Mouse (Mus musculus) heart, postnatal 0 days (tissue): ENCODE measurements at regions not wholly inside any gene's neighbourhood (a gene's known extent, or its start where the extent isn't known, plus 50 kb on each side); places are given as distances from the start of the nearest gene placed in this dataset.

ENCODE experiments used
- ATAC-seq: fragments of 200-750 bp; cut with Nextera tagmentation; 2 replicates; pipeline ENCODE4 v1.8.0; 2017; ENCODE audit warnings: low read depth, moderate number of reproducible peaks, moderate library complexity; ENCODE audit not compliant: insufficient read depth
- DNase-seq: peaks from one replicate; pipeline ENCODE4 v3.0.0-alpha.2; 2016; ENCODE audit warnings: low spot score
- H3K27ac ChIP-seq: fragments of 300-500 bp; sonication (generic); 2 replicates; pipeline ENCODE4 v1.5.1; 2014; ENCODE audit warnings: low read depth, mild to moderate bottlenecking
- H3K27me3 ChIP-seq: fragments of 300-500 bp; sonication (generic); 2 replicates; pipeline ENCODE4 v1.6.1; 2014; ENCODE audit warnings: low read length, mixed read lengths; ENCODE audit not compliant: control insufficient read depth, insufficient read depth
- H3K36me3 ChIP-seq: fragments of 300-500 bp; sonication (generic); replicated peaks from 2 replicates; pipeline ENCODE4 v1.6.1; 2014; ENCODE audit warnings: low read length, mixed read lengths; ENCODE audit not compliant: control insufficient read depth, insufficient read depth
- H3K4me1 ChIP-seq: fragments of 300-500 bp; sonication (generic); 2 replicates; pipeline ENCODE4 v1.6.1; 2014; ENCODE audit warnings: antibody characterized with exemption; ENCODE audit not compliant: control insufficient read depth, insufficient read depth
- H3K4me2 ChIP-seq: fragments of 300-500 bp; sonication (generic); 2 replicates; pipeline ENCODE4 v1.6.1; 2014; ENCODE audit warnings: low read depth, mild to moderate bottlenecking, low read length, moderate library complexity
- H3K4me3 ChIP-seq: fragments of 300-500 bp; sonication (generic); 2 replicates; pipeline ENCODE4 v1.5.1; 2014; ENCODE audit warnings: low read depth, low read length
- H3K9ac ChIP-seq: fragments of 300-500 bp; sonication (generic); replicated peaks from 2 replicates; pipeline ENCODE4 v1.6.1; 2014; ENCODE audit warnings: low read depth, low read length, mixed read lengths
- H3K9me3 ChIP-seq: fragments of 300-500 bp; sonication (generic); replicated peaks from 2 replicates; pipeline ENCODE4 v1.6.1; 2016; ENCODE audit warnings: low read length; ENCODE audit not compliant: control insufficient read depth
- CTCF ChIP-seq: IDR thresholded peaks from 2 replicates; pipeline ENCODE4 v1.5.1; 2016; ENCODE audit warnings: antibody characterized with exemption, control low read depth, low read depth
- EP300 ChIP-seq: IDR thresholded peaks from 2 replicates; pipeline ENCODE4 v1.6.1; 2016; ENCODE audit warnings: antibody characterized with exemption, low read depth
- WGBS: fragments of 180-500 bp; shearing (Covaris S2); extraction: QIAGEN DNeasy Blood & Tissue Kit; methylation state at CpG from one replicate; pipeline ENCODE4 v1.1.7; 2014; 5-methylcytosine and 5-hydroxymethylcytosine counted together

DNA sequence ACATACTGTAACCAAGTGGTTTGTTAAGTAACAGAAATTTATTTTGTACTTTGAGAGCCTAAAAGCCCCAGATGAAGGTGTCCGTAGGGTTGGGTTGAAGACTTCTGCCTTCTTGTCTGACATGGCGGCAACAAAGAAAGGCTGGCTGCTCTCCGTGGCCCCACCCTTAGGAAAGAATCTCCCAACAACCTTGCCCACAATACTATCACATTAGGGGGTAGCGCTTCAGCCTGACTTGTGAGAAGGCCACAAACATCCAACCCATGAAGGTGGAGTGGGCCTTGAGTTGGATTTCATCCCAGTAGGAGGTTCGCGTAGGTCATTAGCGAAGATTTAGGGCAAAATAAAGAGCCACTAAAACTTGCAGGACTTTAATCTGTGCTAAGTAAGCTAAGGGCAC lies 54.0 kb upstream of the Foxo1 start:
- H3K4me2 ChIP-seq: no peak overlapping the region
- DNase-seq (no peak), ATAC-seq (no peak)
- no peaks in the 10 kb centered on the region for H3K36me3 ChIP-seq
- no peak overlapping the region for H3K27ac ChIP-seq
- H3K9me3 ChIP-seq: no peaks in the 10 kb centered on the region
- H3K9ac ChIP-seq: no peak overlapping the region
- H3K27me3 ChIP-seq: no peaks in the 10 kb centered on the region
- no peak for TF ChIP-seq EP300
- no peak for TF ChIP-seq CTCF
- peaks cover 7% of the 10 kb centered on the region; the same call in 1 of the 2 replicates for H3K4me1 ChIP-seq
- WGBS: 93% methylated on average over 7 of the region's 7 CpGs
- no peak overlapping the region for H3K4me3 ChIP-seq

DNA sequence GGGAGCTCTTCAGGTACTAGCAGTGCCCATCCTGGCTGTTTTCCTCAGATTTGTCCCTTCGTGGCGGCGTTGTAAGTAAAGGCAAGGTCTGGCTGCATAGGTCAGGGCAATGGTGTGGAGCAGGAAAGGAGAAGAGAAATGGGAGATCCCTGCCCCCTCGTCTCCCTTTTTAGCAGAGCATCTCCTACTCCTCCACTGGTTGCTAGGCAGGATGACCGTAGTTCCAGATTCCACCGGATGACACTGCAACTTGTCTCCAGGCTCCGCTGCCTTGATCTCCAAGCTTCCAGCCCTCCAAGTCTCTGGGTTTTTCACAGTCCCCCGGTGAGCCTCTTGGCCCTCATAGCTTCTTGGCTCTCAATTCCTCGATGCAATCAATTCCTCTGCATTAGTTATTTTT lies 53.1 kb upstream of the Foxo1 start:
- no peak for TF ChIP-seq EP300
- TF ChIP-seq CTCF: no peak
- WGBS: 91% methylated on average over 9 of the region's 9 CpGs
- Histone ChIP-seq H3K9ac (no peak overlapping the region), H3K4me1 (peaks cover 7% of the 10 kb centered on the region; the same call in 1 of the 2 replicates), H3K4me3 (no peak overlapping the region), H3K27me3 (no peaks in the 10 kb centered on the region), H3K27ac (no peak overlapping the region), H3K36me3 (no peaks in the 10 kb centered on the region), H3K4me2 (no peak overlapping the region), H3K9me3 (no peaks in the 10 kb centered on the region)
- no peak for ATAC-seq
- DNase-seq: no peak
